Mouse (Mus musculus): ENCODE results near the gene Kcnq5. TPM values are rescaled to one million over a fixed set of nuclear protein-coding genes. Genes with fewer than 3 reads are reported as not detected.

Kcnq5 gene
- polyA plus RNA-seq, 1 experiment = 0.09 TPM

DNA sequence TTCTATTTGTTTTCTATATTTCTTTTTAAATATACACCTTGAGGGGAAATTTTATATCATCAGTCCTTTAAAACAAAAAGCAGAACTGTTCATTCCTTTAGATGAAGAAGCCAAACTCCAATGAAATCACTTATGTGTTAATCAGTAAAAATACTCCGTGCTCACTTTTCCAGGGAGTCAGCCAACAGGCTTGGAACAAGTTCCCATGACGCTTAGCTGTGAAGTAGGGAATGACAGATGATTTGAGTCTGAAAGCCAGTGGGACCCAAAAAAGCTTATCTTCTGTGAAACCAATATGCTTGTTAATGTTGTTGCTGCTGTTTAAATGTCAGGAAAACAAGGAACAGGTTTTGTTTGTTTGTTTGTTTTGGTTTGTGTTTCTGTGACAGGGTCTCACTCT, 326.3 kb downstream of the Kcnq5 start:
- H3K27ac ChIP-seq (ENCODE audit: insufficient read depth, low read depth, low read length) = no peak overlapping the region
- WGBS = 67% methylated on average over 2 of the region's 2 CpGs
- TF ChIP-seq CTCF (conservative IDR thresholded peaks at IDR 0.05; ENCODE audit: insufficient read depth, insufficient read length, low read depth, low read length) (no peak), POLR2A (IDR thresholded peaks at IDR 0.05; ENCODE audit: low read depth, low read length) (no peak)
- no peak for DNase-seq
- no peaks in the 10 kb centered on the region for H3K4me1 ChIP-seq (ENCODE audit: control insufficient read depth, insufficient read depth, low read length)
- no peaks in the 10 kb centered on the region for H3K27me3 ChIP-seq (replicated peaks; ENCODE audit: control insufficient read depth, insufficient read depth, low read length)
- H3K4me3 ChIP-seq (ENCODE audit: insufficient read depth, low read depth, low read length) = no peak overlapping the region
- no peaks in the 10 kb centered on the region for H3K36me3 ChIP-seq (ENCODE audit: control insufficient read depth, insufficient read depth, low read length)

DNA sequence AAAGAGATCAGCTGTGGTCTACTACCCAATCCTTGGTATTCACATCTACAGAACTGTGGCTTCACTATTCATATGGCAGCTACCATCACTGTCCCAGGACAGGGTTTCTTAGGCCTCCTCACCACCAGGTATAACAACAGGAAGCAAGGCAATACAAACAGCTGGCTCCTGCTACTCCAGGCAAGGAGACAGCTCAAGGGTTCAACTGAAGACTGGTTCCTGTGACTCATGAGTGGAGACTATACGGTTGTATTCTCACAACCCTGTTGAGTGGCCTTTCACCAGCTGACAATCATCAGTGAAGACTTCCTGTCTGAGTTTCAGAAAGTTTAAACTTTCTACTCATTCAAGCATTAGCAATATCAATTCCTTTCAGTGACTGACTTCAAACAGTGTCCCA, 327.7 kb downstream of the Kcnq5 start:
- TF ChIP-seq CTCF (conservative IDR thresholded peaks at IDR 0.05; ENCODE audit: insufficient read depth, insufficient read length, low read depth, low read length) = no peak
- TF ChIP-seq POLR2A (IDR thresholded peaks at IDR 0.05; ENCODE audit: low read depth, low read length) = no peak
- Histone ChIP-seq H3K4me1 (ENCODE audit: control insufficient read depth, insufficient read depth, low read length) (no peaks in the 10 kb centered on the region), H3K27ac (ENCODE audit: insufficient read depth, low read depth, low read length) (no peak overlapping the region), H3K36me3 (ENCODE audit: control insufficient read depth, insufficient read depth, low read length) (no peaks in the 10 kb centered on the region), H3K27me3 (replicated peaks; ENCODE audit: control insufficient read depth, insufficient read depth, low read length) (no peaks in the 10 kb centered on the region), H3K4me3 (ENCODE audit: insufficient read depth, low read depth, low read length) (no peak overlapping the region)
- WGBS = 55% methylated on average over 1 of the region's 1 CpGs
- no peak for DNase-seq

DNA sequence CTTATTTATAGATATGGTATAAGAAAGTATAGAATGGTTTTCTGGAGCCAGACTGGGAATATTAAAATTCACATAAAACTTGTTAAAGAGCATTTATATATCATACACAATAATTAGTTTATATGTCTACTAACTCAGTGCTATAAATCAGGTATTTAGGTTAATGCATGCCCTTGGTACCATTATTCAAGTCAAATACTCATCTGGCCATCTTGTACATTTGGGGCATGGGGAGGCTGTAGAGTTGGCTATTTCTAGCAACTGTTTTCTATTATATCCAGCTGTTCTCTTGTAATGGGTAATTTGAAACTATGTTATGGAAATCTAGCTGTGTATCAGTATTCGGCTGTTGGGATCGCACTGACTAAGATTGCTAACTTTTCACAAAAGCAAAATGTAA, 339.3 kb downstream of the Kcnq5 start:
- Histone ChIP-seq H3K4me1 (ENCODE audit: control insufficient read depth, insufficient read depth, low read length) (no peaks in the 10 kb centered on the region), H3K27me3 (replicated peaks; ENCODE audit: control insufficient read depth, insufficient read depth, low read length) (no peaks in the 10 kb centered on the region), H3K4me3 (ENCODE audit: insufficient read depth, low read depth, low read length) (no peak overlapping the region), H3K36me3 (ENCODE audit: control insufficient read depth, insufficient read depth, low read length) (no peaks in the 10 kb centered on the region), H3K27ac (ENCODE audit: insufficient read depth, low read depth, low read length) (no peak overlapping the region)
- WGBS = 95% methylated on average over 2 of the region's 2 CpGs
- no peak for TF ChIP-seq POLR2A (IDR thresholded peaks at IDR 0.05; ENCODE audit: low read depth, low read length)
- TF ChIP-seq CTCF (conservative IDR thresholded peaks at IDR 0.05; ENCODE audit: insufficient read depth, insufficient read length, low read depth, low read length) = no peak
- DNase-seq = no peak

DNA sequence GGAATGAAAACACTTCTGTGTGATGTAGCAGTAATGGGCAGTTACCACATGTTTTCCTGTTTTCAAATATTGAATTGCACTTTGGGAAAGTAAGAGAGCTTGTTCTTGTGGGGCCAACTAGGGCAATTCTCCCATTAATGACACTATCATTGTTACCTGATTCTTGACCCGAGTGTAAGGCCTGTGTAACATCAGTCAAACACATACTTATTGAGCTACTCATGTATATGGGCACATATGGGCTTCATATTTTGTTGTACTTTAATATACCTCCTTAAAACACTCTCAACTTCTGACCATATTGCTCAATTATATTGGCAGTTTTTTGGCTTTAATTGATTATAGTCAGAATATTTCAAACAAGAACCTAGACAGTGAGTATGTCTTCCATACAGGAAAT, 339.7 kb downstream of the Kcnq5 start:
- no peak for DNase-seq
- Histone ChIP-seq H3K4me3 (ENCODE audit: insufficient read depth, low read depth, low read length) (no peak overlapping the region), H3K27ac (ENCODE audit: insufficient read depth, low read depth, low read length) (no peak overlapping the region), H3K27me3 (replicated peaks; ENCODE audit: control insufficient read depth, insufficient read depth, low read length) (no peaks in the 10 kb centered on the region), H3K36me3 (ENCODE audit: control insufficient read depth, insufficient read depth, low read length) (no peaks in the 10 kb centered on the region), H3K4me1 (ENCODE audit: control insufficient read depth, insufficient read depth, low read length) (no peaks in the 10 kb centered on the region)
- TF ChIP-seq CTCF (conservative IDR thresholded peaks at IDR 0.05; ENCODE audit: insufficient read depth, insufficient read length, low read depth, low read length) (no peak), POLR2A (IDR thresholded peaks at IDR 0.05; ENCODE audit: low read depth, low read length) (no peak)
- WGBS = 62% methylated on average over 1 of the region's 1 CpGs

DNA sequence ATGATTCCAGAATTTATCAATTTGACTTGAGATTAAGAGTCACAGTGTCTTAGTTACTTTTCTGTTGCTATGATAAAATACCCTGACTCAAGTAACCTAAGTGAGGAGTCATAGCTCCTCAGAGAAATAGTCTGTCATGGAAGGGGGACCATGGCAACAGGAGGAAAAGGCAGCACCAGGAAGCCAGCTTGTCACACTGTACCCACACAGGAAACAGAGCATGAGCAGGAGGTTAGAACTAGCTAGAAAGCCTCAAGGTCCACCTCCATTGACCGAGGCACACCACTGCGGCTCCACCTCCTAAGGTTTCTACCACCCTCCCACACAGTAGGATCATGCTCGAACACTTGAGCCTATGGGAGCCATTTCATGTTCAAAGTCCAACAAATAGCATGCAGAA, 343.0 kb downstream of the Kcnq5 start:
- no peaks in the 10 kb centered on the region for H3K36me3 ChIP-seq (ENCODE audit: control insufficient read depth, insufficient read depth, low read length)
- H3K4me3 ChIP-seq (ENCODE audit: insufficient read depth, low read depth, low read length) = no peak overlapping the region
- TF ChIP-seq CTCF (conservative IDR thresholded peaks at IDR 0.05; ENCODE audit: insufficient read depth, insufficient read length, low read depth, low read length) (no peak), POLR2A (IDR thresholded peaks at IDR 0.05; ENCODE audit: low read depth, low read length) (no peak)
- no peak for DNase-seq
- H3K27me3 ChIP-seq (replicated peaks; ENCODE audit: control insufficient read depth, insufficient read depth, low read length) = no peaks in the 10 kb centered on the region
- no peaks in the 10 kb centered on the region for H3K4me1 ChIP-seq (ENCODE audit: control insufficient read depth, insufficient read depth, low read length)
- WGBS = 88% methylated on average over 3 of the region's 3 CpGs
- H3K27ac ChIP-seq (ENCODE audit: insufficient read depth, low read depth, low read length) = no peak overlapping the region

DNA sequence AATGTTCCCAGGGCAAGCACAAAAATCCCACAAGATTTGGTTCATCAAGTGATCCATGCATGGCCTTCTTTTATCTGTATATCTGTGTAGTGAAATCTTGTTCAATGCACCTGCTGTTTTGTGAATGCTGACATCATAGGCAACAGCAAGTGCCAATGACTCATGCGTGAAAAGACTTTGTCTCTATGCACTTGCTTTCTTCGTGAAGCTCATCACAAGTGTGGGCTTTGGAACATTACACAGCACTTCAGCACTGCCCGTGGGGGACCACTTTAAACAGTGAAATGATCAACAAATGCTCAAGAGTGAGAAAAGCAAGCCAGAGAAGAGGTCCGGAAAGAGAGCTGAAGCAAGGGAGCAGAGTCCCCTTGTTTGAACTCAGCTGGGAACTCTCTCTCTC, 345.1 kb downstream of the Kcnq5 start:
- no peaks in the 10 kb centered on the region for H3K27me3 ChIP-seq (replicated peaks; ENCODE audit: control insufficient read depth, insufficient read depth, low read length)
- H3K4me3 ChIP-seq (ENCODE audit: insufficient read depth, low read depth, low read length) = no peak overlapping the region
- TF ChIP-seq POLR2A (IDR thresholded peaks at IDR 0.05; ENCODE audit: low read depth, low read length) (no peak), CTCF (conservative IDR thresholded peaks at IDR 0.05; ENCODE audit: insufficient read depth, insufficient read length, low read depth, low read length) (no peak)
- no peak for DNase-seq
- no peak overlapping the region for H3K27ac ChIP-seq (ENCODE audit: insufficient read depth, low read depth, low read length)
- 61% methylated on average over 4 of the region's 4 CpGs for WGBS
- H3K4me1 ChIP-seq (ENCODE audit: control insufficient read depth, insufficient read depth, low read length) = no peaks in the 10 kb centered on the region
- no peaks in the 10 kb centered on the region for H3K36me3 ChIP-seq (ENCODE audit: control insufficient read depth, insufficient read depth, low read length)

DNA sequence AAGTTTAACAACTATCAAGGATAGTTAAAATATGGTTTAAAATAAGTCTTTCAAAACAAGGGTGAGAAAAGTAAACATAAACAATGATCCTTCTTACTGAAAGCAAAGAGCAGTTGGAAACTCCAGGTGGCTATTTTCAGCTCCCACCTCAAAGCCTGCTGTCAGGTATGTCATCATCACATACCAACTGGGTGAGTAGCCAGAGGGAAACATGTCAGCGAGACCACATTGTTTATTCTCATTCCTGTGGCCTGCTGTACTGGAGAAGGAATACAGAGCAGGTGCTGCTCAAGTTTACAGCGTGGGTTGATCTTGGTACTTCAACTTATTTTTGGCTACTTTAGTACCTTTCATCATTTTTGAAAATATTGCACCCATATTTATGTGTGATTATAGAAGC, 347.8 kb downstream of the Kcnq5 start:
- H3K27me3 ChIP-seq (replicated peaks; ENCODE audit: control insufficient read depth, insufficient read depth, low read length) = no peaks in the 10 kb centered on the region
- H3K27ac ChIP-seq (ENCODE audit: insufficient read depth, low read depth, low read length) = no peak overlapping the region
- DNase-seq = no peak
- H3K36me3 ChIP-seq (ENCODE audit: control insufficient read depth, insufficient read depth, low read length) = no peaks in the 10 kb centered on the region
- TF ChIP-seq CTCF (conservative IDR thresholded peaks at IDR 0.05; ENCODE audit: insufficient read depth, insufficient read length, low read depth, low read length) (no peak), POLR2A (IDR thresholded peaks at IDR 0.05; ENCODE audit: low read depth, low read length) (no peak)
- WGBS = 45% methylated on average over 2 of the region's 2 CpGs
- no peaks in the 10 kb centered on the region for H3K4me1 ChIP-seq (ENCODE audit: control insufficient read depth, insufficient read depth, low read length)
- H3K4me3 ChIP-seq (ENCODE audit: insufficient read depth, low read depth, low read length) = no peak overlapping the region

DNA sequence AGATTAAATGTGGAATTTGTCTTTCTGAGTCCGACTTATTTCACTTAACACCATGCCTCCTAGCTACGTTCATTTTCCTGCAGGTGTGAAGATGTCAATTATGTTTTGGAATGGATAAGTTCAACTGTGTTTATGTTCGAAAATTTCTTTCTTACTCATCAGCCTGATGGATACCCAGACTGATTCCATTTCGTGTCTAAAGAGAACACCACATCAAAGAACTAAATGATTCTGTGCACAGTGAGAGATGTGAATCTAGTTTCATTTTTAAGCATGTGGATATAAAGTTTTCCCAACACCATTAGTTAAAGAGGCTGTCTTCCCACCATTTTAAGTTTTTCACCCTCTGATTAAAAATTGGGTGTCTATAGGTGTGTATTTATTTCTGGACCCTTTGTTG, 357.7 kb downstream of the Kcnq5 start:
- no peak for DNase-seq
- no peaks in the 10 kb centered on the region for H3K36me3 ChIP-seq (ENCODE audit: control insufficient read depth, insufficient read depth, low read length)
- no peaks in the 10 kb centered on the region for H3K27me3 ChIP-seq (replicated peaks; ENCODE audit: control insufficient read depth, insufficient read depth, low read length)
- no peak overlapping the region for H3K27ac ChIP-seq (ENCODE audit: insufficient read depth, low read depth, low read length)
- 71% methylated on average over 4 of the region's 4 CpGs for WGBS
- H3K4me3 ChIP-seq (ENCODE audit: insufficient read depth, low read depth, low read length) = no peak overlapping the region
- TF ChIP-seq CTCF (conservative IDR thresholded peaks at IDR 0.05; ENCODE audit: insufficient read depth, insufficient read length, low read depth, low read length) (no peak), POLR2A (IDR thresholded peaks at IDR 0.05; ENCODE audit: low read depth, low read length) (no peak)
- H3K4me1 ChIP-seq (ENCODE audit: control insufficient read depth, insufficient read depth, low read length) = no peaks in the 10 kb centered on the region

Measured in kidney, adult 2 months (tissue).